Mouse (Mus musculus): ENCODE results near the gene Pbp2. TPM values are rescaled to one million over a fixed set of nuclear protein-coding genes. Genes with fewer than 3 reads are reported as not detected.
A peak's percentile ranks its signal among the peaks of the same experiment; 100 is the strongest.

Gene Pbp2
- total RNA-seq, 2 experiments from 2014 or later = 0.17 TPM; not detected in 1

DNA sequence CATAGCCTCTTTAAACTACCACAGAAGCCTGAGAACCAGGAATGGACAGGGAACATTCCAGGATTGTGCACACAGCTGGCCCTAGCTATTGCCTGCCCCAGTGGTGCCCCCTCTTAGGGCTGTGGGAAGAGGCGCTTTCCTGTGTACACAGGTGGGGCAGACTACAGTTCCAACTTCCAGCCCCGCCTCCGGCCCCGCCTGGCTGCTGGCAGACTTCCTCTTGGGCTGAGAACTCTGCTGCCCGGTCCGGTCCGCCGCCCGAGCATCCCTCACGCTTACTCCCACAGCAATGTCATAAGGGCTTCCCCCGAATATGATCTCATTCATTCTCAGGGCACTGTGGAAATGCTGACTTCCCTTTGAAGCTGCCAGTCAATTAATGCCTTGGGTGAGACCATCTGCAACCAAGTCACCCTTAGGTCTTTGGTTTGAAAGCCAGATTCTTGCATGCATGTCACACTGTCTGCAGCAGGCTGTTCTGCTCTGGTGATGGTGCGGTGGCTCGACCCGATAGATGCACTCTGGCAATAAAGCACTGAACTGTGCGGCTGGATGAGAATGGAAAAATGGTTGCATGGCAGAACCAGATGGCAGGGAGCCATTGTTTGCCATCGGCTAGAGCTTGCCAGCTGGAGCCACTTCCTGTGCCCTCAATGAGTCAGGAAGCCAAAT, 13.2 kb upstream of the Pbp2 start:
- TF ChIP-seq CTCF (IDR thresholded peaks at IDR 0.05) = no peak
- Histone ChIP-seq H3K4me3 (peak overlapping the region; percentile 38), H3K27ac (peak overlapping the region; percentile 61)
- intact Hi-C loops (cut with DNase I) = no loop called here
- peak; percentile 75 for DNase-seq

DNA sequence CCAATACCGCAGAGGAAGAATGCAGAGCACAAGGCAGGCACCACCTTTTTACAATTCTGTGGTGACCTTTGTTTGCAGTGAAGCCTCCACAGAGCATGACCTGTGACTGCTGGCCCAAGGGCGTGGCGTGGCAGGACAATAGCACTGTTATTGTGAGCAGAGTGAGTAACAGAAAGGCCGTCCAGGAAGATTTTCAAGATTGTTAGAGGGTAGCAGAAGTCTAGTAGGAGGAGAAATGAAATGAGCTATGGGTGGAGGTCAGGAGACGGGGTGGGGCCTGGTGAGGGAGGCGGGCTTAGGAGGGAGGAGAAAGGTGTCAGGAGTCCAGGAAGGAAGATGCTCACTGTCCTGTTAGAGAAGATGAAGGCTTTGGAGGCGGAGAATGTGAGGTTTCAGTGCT, 12.5 kb upstream of the Pbp2 start:
- DNase-seq = peak; percentile 51
- H3K4me3 ChIP-seq = peak overlapping the region; percentile 38
- intact Hi-C loops (cut with DNase I) = no loop called here
- no peak for TF ChIP-seq CTCF (IDR thresholded peaks at IDR 0.05)
- peak overlapping the region; percentile 61 for H3K27ac ChIP-seq

DNA sequence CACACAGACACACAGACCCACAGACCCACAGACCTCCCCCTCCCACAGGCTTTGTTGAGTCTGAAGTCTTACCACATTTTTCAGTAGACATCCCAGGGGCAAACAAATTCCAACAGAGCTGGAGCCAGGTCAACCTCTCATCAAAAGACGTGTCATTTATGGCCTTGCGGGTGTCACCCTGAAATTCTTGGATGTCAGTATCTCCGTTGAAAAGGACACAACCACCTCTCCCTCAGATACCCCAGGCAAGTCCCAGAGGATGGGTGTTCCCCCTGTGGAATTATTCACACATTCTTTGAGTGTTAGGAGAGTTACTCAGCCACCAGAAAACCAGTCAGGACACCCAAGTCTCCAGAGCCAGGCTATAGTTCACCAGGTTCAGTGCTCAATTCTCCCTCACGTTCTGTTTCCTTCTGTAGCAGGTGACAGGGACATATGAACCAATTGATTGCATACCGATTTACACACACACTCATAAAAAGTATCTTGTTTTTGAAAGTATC, 9.3 kb upstream of the Pbp2 start:
- no peak for DNase-seq
- Histone ChIP-seq H3K4me3 (no peak overlapping the region), H3K27ac (no peak overlapping the region)
- intact Hi-C loops (cut with DNase I) = loop anchor here (5.0 kb wide), 1 partner anchor 43 kb away; the partner anchor contains the start of gene Emp1
- TF ChIP-seq CTCF (IDR thresholded peaks at IDR 0.05) = no peak

- H3K27ac ChIP-seq = peak overlapping the region; percentile 57; the same call in 1 of the 2 replicates
- intact Hi-C loops (cut with DNase I) = loop anchor here (5.0 kb wide), 1 partner anchor 46 kb away; the partner anchor contains the start of gene Emp1
- DNase-seq = no peak
- no peak overlapping the region for H3K4me3 ChIP-seq
- TF ChIP-seq CTCF (IDR thresholded peaks at IDR 0.05) = no peak
Observed at GRCm38 (mm10) chr6:135316141-135316540, 5.9 kb upstream of the Pbp2 start.

DNA sequence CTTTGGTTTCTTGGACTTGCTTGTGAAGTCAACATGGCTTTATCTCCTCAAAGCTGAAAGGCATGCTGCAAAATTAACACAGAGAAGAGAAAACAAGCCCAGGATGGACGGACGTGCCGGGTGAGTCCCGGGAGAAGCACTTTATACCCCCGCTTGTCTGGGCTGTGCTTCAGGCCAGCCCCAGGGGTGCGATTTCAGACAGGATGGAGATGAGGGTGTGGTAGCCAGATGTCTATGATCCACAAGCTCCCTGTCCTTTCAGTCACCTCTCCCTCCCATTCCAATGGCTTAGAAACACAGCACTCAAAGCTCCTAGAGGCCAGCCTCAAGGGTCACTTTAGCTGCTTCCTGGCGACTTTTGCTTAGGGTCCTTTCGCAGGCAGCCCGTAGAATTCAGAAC, 3.8 kb upstream of the Pbp2 start:
- intact Hi-C loops (cut with DNase I) = no loop called here
- H3K27ac ChIP-seq = peak overlapping the region; percentile 65
- H3K4me3 ChIP-seq = no peak overlapping the region
- no peak for TF ChIP-seq CTCF (IDR thresholded peaks at IDR 0.05)
- peak; percentile 75 for DNase-seq

- no peak overlapping the region for H3K27ac ChIP-seq
- no peak overlapping the region for H3K4me3 ChIP-seq
- intact Hi-C loops (cut with DNase I) = no loop called here
- no peak for TF ChIP-seq CTCF (IDR thresholded peaks at IDR 0.05)
- no peak for DNase-seq
Observed at GRCm38 (mm10) chr6:135312038-135312437, 1.8 kb upstream of the Pbp2 start.

DNA sequence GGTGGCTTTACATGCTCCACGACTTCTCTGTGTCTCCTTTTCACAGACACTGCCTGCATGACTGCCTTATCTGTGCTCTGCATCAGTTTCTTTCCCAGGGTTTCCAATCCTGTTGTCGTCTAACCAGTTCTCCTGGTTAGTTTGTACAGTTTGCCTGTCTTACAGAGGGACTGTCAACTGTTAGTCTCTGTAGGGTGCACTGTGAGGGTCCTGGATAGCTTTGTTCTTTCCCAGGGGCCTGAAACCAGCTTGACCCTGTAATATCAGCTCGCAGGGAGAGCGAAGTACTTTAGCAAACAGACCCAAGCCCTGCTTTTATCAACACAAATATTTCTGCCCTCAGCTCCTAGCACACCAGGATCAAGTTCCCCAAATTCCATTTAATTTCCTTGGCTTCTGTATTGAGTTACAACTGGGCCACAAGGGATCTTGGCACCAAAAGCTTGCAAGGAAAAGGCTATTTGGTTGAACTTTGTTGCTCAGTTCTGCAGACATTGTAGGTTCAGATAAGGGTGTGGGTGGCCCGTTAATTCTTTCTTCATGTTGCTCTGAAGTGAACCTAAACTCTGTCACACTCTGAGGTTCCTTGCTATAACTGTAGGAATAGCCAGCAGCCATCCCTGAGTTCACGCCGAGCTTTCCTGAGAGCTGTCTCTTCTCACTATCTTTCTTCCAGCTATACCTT, 5.5 kb downstream of the Pbp2 start:
- intact Hi-C loops (cut with DNase I) = no loop called here
- no peak overlapping the region for H3K4me3 ChIP-seq
- no peak for TF ChIP-seq CTCF (IDR thresholded peaks at IDR 0.05)
- DNase-seq = no peak
- H3K27ac ChIP-seq = peak overlapping the region; percentile 48; the same call in 1 of the 2 replicates

- intact Hi-C loops (cut with DNase I) = no loop called here
- Histone ChIP-seq H3K27ac (no peak overlapping the region), H3K4me3 (no peak overlapping the region)
- DNase-seq = no peak
- no peak for TF ChIP-seq CTCF (IDR thresholded peaks at IDR 0.05)
Observed at GRCm38 (mm10) chr6:135302421-135303125, 7.6 kb downstream of the Pbp2 start.

DNA sequence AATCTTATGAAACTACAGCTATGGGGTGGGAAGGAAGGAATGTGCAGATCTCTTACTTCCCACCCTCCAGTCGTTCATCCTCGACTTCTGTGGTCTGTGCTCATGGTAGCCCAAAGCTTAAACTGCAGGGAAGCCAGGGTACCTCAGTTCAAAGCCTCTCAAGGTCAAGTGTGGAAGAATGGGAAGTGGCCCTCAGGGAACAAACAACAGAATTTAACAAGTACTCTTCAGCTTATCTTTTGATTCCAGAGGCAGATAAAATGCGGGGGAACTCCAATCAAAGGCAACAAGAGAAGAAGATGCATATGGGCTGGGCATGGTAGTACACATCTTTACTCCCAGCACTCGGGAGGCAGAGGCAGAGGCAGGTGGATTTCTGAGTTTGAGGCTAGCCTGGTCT, 9.7 kb downstream of the Pbp2 start:
- Histone ChIP-seq H3K27ac (no peak overlapping the region), H3K4me3 (no peak overlapping the region)
- DNase-seq = no peak
- no peak for TF ChIP-seq CTCF (IDR thresholded peaks at IDR 0.05)
- intact Hi-C loops (cut with DNase I) = no loop called here

- Histone ChIP-seq H3K4me3 (no peak overlapping the region), H3K27ac (no peak overlapping the region; the same call in 1 of the 2 replicates)
- intact Hi-C loops (cut with DNase I) = no loop called here
- TF ChIP-seq CTCF (IDR thresholded peaks at IDR 0.05) = no peak
- DNase-seq = no peak
Observed at GRCm38 (mm10) chr6:135299024-135299550, 11.1 kb downstream of the Pbp2 start.

DNA sequence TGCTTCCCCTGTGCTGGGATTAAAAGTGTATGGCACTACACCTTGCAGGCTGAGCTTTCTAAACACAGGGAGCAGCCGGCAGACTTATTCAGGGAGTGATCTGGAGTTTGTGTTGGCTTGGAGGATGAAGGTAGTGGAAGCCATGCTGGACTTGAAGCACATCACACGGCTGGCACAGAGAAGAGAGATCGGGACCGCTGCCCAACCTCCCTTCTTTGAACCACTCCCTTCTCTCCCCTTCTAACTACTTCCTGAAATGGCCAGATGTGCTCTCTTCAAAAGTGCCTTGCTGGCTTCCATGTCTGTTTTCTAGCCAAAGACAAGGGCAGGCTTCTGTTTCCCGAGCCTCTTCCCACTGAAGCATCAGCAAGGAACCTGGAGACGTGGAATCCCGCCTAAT, 12.6 kb downstream of the Pbp2 start:
- Histone ChIP-seq H3K4me3 (no peak overlapping the region), H3K27ac (peak overlapping the region; percentile 72; the same call in 1 of the 2 replicates)
- peak; percentile 59 for DNase-seq
- intact Hi-C loops (cut with DNase I) = no loop called here
- TF ChIP-seq CTCF (IDR thresholded peaks at IDR 0.05) = no peak

GRCm38 (mm10) chr6:135296267-135296666, 13.9 kb downstream of the Pbp2 start:
- peak overlapping the region; percentile 20 for H3K4me3 ChIP-seq
- peak overlapping the region; percentile 72 for H3K27ac ChIP-seq
- intact Hi-C loops (cut with DNase I) = no loop called here
- peak; percentile 63 for DNase-seq
- TF ChIP-seq CTCF (IDR thresholded peaks at IDR 0.05) = no peak
